8 mouse cellular contexts compared by ENCODE assay signal in genomic region chr8:126945730-126946163, GRCm38 (mm10). TPM values are rescaled to one million over a fixed set of nuclear protein-coding genes. Genes with fewer than 3 reads are reported as not detected.
DNase-seq lines count a peak whose midpoint lies in the region; ATAC-seq and TF ChIP-seq lines count a peak whose summit lies in the region.

Gene Tomm20, minus strand, starts transcription at chr8:126945844.

- peaks cover 24% of the 10 kb centered on the region for H3K36me3 ChIP-seq in forebrain, embryonic 15.5 days

- H3K27ac ChIP-seq in forebrain, embryonic 15.5 days (replicated peaks) = peak within 1 kb of the TSS; percentile 84

- under 1% methylated on average over 48 of the region's 48 CpGs for WGBS in forebrain, embryonic 15.5 days
- WGBS in lung, adult 2 months = under 1% methylated on average over 46 of the region's 48 CpGs

- H3K27me3 ChIP-seq in forebrain, embryonic 15.5 days = no peaks in the 10 kb centered on the region

- ATAC-seq in forebrain, embryonic 15.5 days (replicated peaks) = peak; percentile 93
- ATAC-seq in neutrophil, adult 5-6 weeks (ENCODE audit: extremely low read depth, insufficient number of reproducible peaks, low FRiP score, poor library complexity, severe bottlenecking) = peak; percentile 86

- peak; percentile 99 for DNase-seq in ES-CJ7 (ENCODE audit: low read depth, low spot score)
- peak; percentile 96 for DNase-seq in cerebellum, adult 11 months
- DNase-seq in heart, postnatal 25 days (ENCODE audit: low spot score) = peak; percentile 94
- DNase-seq in layer of hippocampus, adult 18-20 months (ENCODE audit: low spot score in 2 of 2) = peak; percentile 95 to 97
- peak; percentile 93 for DNase-seq in lung, adult 2 months
- DNase-seq in thymus, adult 18-20 months = peak; percentile 83 to 84

- peak within 1 kb of the TSS; percentile 79 for H3K4me3 ChIP-seq in forebrain, embryonic 15.5 days
- peak within 1 kb of the TSS; percentile 79 for H3K4me3 ChIP-seq in lung, adult 2 months (replicated peaks; ENCODE audit: extremely low read depth, low read depth, low read length)

- TF ChIP-seq POLR2A in lung, adult 2 months (IDR thresholded peaks at IDR 0.05; ENCODE audit: borderline replicate concordance, extremely low read depth, low read depth, low read length) = 0 out of 2 replicates have a peak, but pooled peaks have one; percentile 5

- H3K4me2 ChIP-seq in forebrain, embryonic 15.5 days (replicated peaks) = peak within 1 kb of the TSS; percentile 83

- H3K9ac ChIP-seq in forebrain, embryonic 15.5 days (replicated peaks) = peak within 1 kb of the TSS; percentile 67

- H3K9me3 ChIP-seq in forebrain, embryonic 15.5 days = no peaks in the 10 kb centered on the region

- TF ChIP-seq CTCF in lung, adult 2 months (IDR thresholded peaks at IDR 0.05; ENCODE audit: insufficient read depth, low read length) = no peak

- peaks cover 38% of the 10 kb centered on the region for H3K4me1 ChIP-seq in forebrain, embryonic 15.5 days
- H3K4me1 ChIP-seq in lung, adult 2 months (ENCODE audit: control insufficient read depth, insufficient read depth, low read length) = peaks cover 7% of the 10 kb centered on the region; the same call in 1 of the 2 replicates

- intact Hi-C loops in heart, postnatal 25 days (cut with DNase I) = loop anchor here (2.0 to 5.0 kb wide), 2 partner anchors 25 to 523 kb away; partner anchors contain the start of genes Coa6 and Rbm34

RNA-seq across cellular contexts. Expression of gene Tomm20, which starts in this region (rescaled TPM):
- polyA plus RNA-seq in forebrain, embryonic 15.5 days (2015; fragmentation: Nextera tagmentation; extraction: Ambion mirVana) = 195 and 209 TPM in 2 replicates
- total RNA-seq in heart, postnatal 25 days (2021) = 10 to 100 TPM; 76.2 to 76.4 TPM
- 100 to 1,000 TPM; 214 TPM for total RNA-seq in layer of hippocampus, adult 18-20 months (2021)
- polyA plus RNA-seq in lung, adult 2 months (2012; rRNA removed) = 184 and 369 TPM in 2 replicates
- 79.6 and 102 TPM in 2 replicates for total RNA-seq in neutrophil, adult 5-6 weeks (2017)

Comparison
In these comparisons a context has a peak if more than half of its experiments do, and no peak if none do; other contexts are left out.
1. Peak in every context shown above with its lines: DNase-seq, ATAC-seq, H3K4me3 ChIP-seq and H3K27ac ChIP-seq.